14 mouse cellular contexts compared by ENCODE assay signal in the genomic region with DNA sequence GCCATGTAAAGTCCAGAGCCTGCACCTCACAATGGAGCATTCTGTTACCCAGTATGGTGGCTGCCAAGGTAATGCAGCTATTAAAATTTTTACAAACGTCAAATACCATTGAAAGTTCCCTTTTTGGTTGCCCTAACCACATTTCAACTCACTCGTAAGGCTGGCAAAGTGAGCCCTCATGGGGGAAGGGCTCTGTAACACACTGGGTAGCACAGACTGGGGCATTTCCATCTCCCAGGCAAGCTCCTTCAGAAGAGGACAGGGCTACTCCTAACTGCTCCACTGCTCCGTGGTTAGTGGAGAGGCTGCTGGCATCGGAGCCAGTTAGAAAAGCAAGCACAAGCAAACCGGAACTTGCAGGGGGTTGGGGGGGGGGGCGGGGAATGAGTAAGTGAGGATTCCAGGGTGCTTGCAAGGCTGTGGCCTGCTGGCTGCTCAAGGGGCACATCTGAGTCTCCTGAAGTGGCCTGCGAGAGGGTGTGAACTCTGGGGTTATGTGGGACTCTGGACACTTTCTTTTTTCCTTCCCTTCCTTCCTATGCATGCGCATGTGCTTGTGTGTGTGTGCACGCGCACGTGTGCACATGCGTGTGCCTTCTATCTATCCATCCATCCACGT.
DNase-seq lines count a peak whose midpoint lies in the region; ATAC-seq lines count a peak whose summit lies in the region.
"Had no signal": no experiment of that assay in that cellular context is flagged by ENCODE, and none has a peak within 500 bp of the region (broad histone marks: within the 10 kb centered on the region; RNA-seq: fewer than 3 reads in every experiment).

No protein-coding gene starts in this region.

- peak; percentile 53 for ATAC-seq in lung, embryonic 15.5 days (ENCODE audit: borderline replicate concordance, extremely low read depth, low FRiP score, low TSS enrichment)
- peak; percentile 84 for ATAC-seq in common myeloid progenitor, adult 5-6 weeks (replicated peaks; ENCODE audit: low read depth, poor library complexity, severe bottlenecking)
- ATAC-seq in forebrain, embryonic 15.5 days (replicated peaks) = no peak
- peak; percentile 63 for ATAC-seq in megakaryocyte, adult 5-6 weeks (ENCODE audit: poor library complexity, severe bottlenecking)
- ATAC-seq: CD4-positive, CD25-positive, alpha-beta regulatory T cell, adult 4 months had no signal

- H3K9me3 ChIP-seq in lung, embryonic 15.5 days = no peaks in the 10 kb centered on the region
- H3K9me3 ChIP-seq in forebrain, embryonic 15.5 days = no peaks in the 10 kb centered on the region
- H3K9me3 ChIP-seq: stomach, embryonic 15.5 days had no signal

- H3K4me2 ChIP-seq in lung, embryonic 15.5 days = no peak overlapping the region
- no peak overlapping the region for H3K4me2 ChIP-seq in forebrain, embryonic 15.5 days (replicated peaks)
- H3K4me2 ChIP-seq: stomach, embryonic 15.5 days had no signal

- 53% methylated on average over 12 of the region's 13 CpGs for WGBS in lung, embryonic 15.5 days
- WGBS in forebrain, embryonic 15.5 days = 50% methylated on average over 13 of the region's 13 CpGs

- peak overlapping the region; percentile 35; the same call in 1 of the 2 replicates for H3K27ac ChIP-seq in lung, embryonic 15.5 days
- H3K27ac ChIP-seq in forebrain, embryonic 15.5 days (replicated peaks) = peak overlapping the region; percentile 76
- H3K27ac ChIP-seq: stomach, embryonic 15.5 days had no signal

- no peak overlapping the region for H3K9ac ChIP-seq in lung, embryonic 15.5 days
- 0 out of 2 replicates have a peak overlapping the region, but pooled peaks have one; percentile 5 for H3K9ac ChIP-seq in forebrain, embryonic 15.5 days (replicated peaks)
- H3K9ac ChIP-seq: stomach, embryonic 15.5 days had no signal

- no peaks in the 10 kb centered on the region for H3K27me3 ChIP-seq in lung, embryonic 15.5 days
- no peaks in the 10 kb centered on the region for H3K27me3 ChIP-seq in forebrain, embryonic 15.5 days
- H3K27me3 ChIP-seq: stomach, embryonic 15.5 days had no signal

- no peak overlapping the region for H3K4me3 ChIP-seq in lung, embryonic 15.5 days
- no peak overlapping the region for H3K4me3 ChIP-seq in forebrain, embryonic 15.5 days
- H3K4me3 ChIP-seq: stomach, embryonic 15.5 days had no signal

- H3K36me3 ChIP-seq in lung, embryonic 15.5 days = no peaks in the 10 kb centered on the region
- H3K36me3 ChIP-seq in forebrain, embryonic 15.5 days = no peaks in the 10 kb centered on the region
- H3K36me3 ChIP-seq: stomach, embryonic 15.5 days had no signal

- peaks cover 13% of the 10 kb centered on the region for H3K4me1 ChIP-seq in lung, embryonic 15.5 days
- peaks cover 49% of the 10 kb centered on the region for H3K4me1 ChIP-seq in forebrain, embryonic 15.5 days

- no peak for DNase-seq in lung, postnatal 25 days (ENCODE audit: low spot score)
- DNase-seq in testis, postnatal 14 days (ENCODE audit: low spot score) = no peak
- no peak for DNase-seq in testis, postnatal 10 days (ENCODE audit: low spot score)
- no peak for DNase-seq in left cerebral cortex, adult 11 months (ENCODE audit: low spot score)
- DNase-seq: cerebellum, postnatal 10 days; heart, postnatal 36 days; left cerebral cortex, postnatal 4 days; lung, postnatal 36 days had no signal
